Mouse (Mus musculus): ENCODE results near the gene Ppp1r37. TPM values are rescaled to one million over a fixed set of nuclear protein-coding genes. Genes with fewer than 3 reads are reported as not detected.

Ppp1r37 gene
- polyA plus RNA-seq, 1 experiment from 2014 or later = 18.3 TPM

DNA sequence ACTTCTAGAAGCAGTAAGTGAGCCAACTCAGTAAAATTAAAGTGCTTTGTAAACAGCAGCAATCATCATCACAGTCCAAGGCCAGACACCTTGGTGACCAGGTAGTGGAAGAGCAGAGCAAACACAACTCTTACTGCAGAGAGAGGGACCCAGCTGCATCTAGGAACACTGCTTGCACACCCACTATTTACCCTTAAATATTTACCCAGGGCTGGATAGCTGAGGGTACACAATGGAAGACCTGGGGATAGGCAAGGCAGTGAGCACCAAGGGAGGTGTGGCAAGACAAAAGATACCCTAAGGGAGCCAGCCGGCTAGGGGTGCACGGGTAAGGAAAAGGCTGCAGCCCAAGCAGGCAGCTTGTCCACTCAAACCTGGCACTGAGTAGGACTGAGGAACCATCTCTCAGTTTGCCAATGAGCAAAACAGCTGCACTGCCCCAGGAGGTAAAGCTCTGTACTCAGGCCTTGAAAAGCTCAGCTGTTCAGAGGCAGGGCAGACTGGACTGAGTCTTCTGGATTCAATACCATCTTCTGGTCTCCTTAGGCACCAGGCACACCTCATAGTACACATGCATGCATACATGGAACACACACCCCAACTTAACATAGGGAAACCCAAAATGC is 15.4 kb downstream of the Ppp1r37 start:
- Histone ChIP-seq H3K4me2 (ENCODE audit: low read depth, low read length) (no peak overlapping the region), H3K27ac (ENCODE audit: low read length) (peak overlapping the region; percentile 35), H3K27me3 (ENCODE audit: control insufficient read depth, insufficient read depth, low read depth, low read length) (no peaks in the 10 kb centered on the region), H3K4me3 (ENCODE audit: low read length) (no peak overlapping the region), H3K36me3 (ENCODE audit: control insufficient read depth, insufficient read depth, low read length) (no peaks in the 10 kb centered on the region), H3K4me1 (replicated peaks; ENCODE audit: control insufficient read depth, insufficient read depth, low read length) (peaks cover 29% of the 10 kb centered on the region), H3K9ac (ENCODE audit: low read length) (no peak overlapping the region), H3K9me3 (ENCODE audit: control insufficient read depth, low read length) (no peaks in the 10 kb centered on the region)
- ATAC-seq (ENCODE audit: low read depth) = peak; percentile 55; the same call in 1 of the 2 replicates
- WGBS = 47% methylated on average over 2 of the region's 2 CpGs

DNA sequence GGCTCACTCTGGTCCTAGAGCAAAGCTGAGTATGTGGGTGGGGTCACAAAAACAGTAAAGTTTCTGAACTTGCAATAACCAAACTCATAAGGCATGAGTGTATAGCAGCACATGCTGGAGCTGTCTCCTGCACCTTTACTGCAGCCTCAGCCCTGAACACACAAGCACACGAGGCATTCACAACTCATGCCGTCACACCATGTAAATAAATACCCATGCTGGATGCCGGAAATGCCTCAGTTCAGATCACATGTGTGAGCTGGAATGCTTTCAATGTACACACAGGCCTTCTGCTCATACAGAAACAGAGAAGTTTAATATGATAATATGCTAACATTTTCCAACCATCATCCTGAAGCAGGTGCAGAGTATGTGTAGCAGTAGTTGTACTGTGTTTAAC is 16.9 kb downstream of the Ppp1r37 start:
- no peak overlapping the region for H3K4me2 ChIP-seq (ENCODE audit: low read depth, low read length)
- no peak overlapping the region; the same call in 1 of the 2 replicates for H3K27ac ChIP-seq (ENCODE audit: low read length)
- no peaks in the 10 kb centered on the region for H3K27me3 ChIP-seq (ENCODE audit: control insufficient read depth, insufficient read depth, low read depth, low read length)
- H3K4me3 ChIP-seq (ENCODE audit: low read length) = no peak overlapping the region
- H3K4me1 ChIP-seq (replicated peaks; ENCODE audit: control insufficient read depth, insufficient read depth, low read length) = peaks cover 40% of the 10 kb centered on the region
- H3K36me3 ChIP-seq (ENCODE audit: control insufficient read depth, insufficient read depth, low read length) = no peaks in the 10 kb centered on the region
- H3K9ac ChIP-seq (ENCODE audit: low read length) = no peak overlapping the region
- WGBS = 12% methylated on average over 3 of the region's 3 CpGs
- ATAC-seq (ENCODE audit: low read depth) = 0 out of 2 replicates have a peak, but pooled peaks have one; percentile 10
- H3K9me3 ChIP-seq (ENCODE audit: control insufficient read depth, low read length) = no peaks in the 10 kb centered on the region

DNA sequence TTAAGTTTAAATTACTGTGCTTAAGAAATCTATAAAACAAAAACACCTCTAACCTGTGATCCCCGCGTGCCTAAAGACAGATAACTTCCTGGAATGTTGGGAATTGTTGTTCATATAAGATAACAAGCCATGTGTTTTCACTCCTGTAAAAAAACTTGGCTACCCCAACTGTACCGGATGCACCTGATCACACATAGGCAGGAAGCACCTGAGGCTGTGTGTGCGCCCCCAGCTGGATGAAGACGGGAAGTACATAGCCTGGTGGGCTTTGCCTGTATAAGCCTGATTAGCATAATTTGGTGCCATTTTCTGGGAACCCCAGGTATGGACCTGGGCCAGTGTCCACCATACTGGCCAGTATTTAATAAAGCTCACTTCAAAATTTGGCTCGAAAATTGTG is 19.3 kb downstream of the Ppp1r37 start:
- H3K4me3 ChIP-seq (ENCODE audit: low read length) = no peak overlapping the region
- 43% methylated on average over 6 of the region's 6 CpGs for WGBS
- H3K27ac ChIP-seq (ENCODE audit: low read length) = no peak overlapping the region
- H3K36me3 ChIP-seq (ENCODE audit: control insufficient read depth, insufficient read depth, low read length) = no peaks in the 10 kb centered on the region
- no peaks in the 10 kb centered on the region for H3K9me3 ChIP-seq (ENCODE audit: control insufficient read depth, low read length)
- peaks cover 44% of the 10 kb centered on the region for H3K4me1 ChIP-seq (replicated peaks; ENCODE audit: control insufficient read depth, insufficient read depth, low read length)
- no peaks in the 10 kb centered on the region for H3K27me3 ChIP-seq (ENCODE audit: control insufficient read depth, insufficient read depth, low read depth, low read length)
- H3K9ac ChIP-seq (ENCODE audit: low read length) = no peak overlapping the region
- no peak overlapping the region for H3K4me2 ChIP-seq (ENCODE audit: low read depth, low read length)
- no peak for ATAC-seq (ENCODE audit: low read depth)

- peak; percentile 26; the same call in 1 of the 2 replicates for ATAC-seq (ENCODE audit: low read depth)
- Histone ChIP-seq H3K9ac (ENCODE audit: low read length) (no peak overlapping the region), H3K36me3 (ENCODE audit: control insufficient read depth, insufficient read depth, low read length) (no peaks in the 10 kb centered on the region), H3K27me3 (ENCODE audit: control insufficient read depth, insufficient read depth, low read depth, low read length) (no peaks in the 10 kb centered on the region), H3K4me3 (ENCODE audit: low read length) (no peak overlapping the region), H3K27ac (ENCODE audit: low read length) (no peak overlapping the region), H3K9me3 (ENCODE audit: control insufficient read depth, low read length) (no peaks in the 10 kb centered on the region), H3K4me1 (replicated peaks; ENCODE audit: control insufficient read depth, insufficient read depth, low read length) (peaks cover 33% of the 10 kb centered on the region), H3K4me2 (ENCODE audit: low read depth, low read length) (no peak overlapping the region)
- 63% methylated on average over 8 of the region's 8 CpGs for WGBS
Measured at GRCm38 (mm10) chr7:19542155-19542691, 20.7 kb downstream of the Ppp1r37 start.

- Histone ChIP-seq H3K4me3 (ENCODE audit: low read length) (no peak overlapping the region), H3K27me3 (ENCODE audit: control insufficient read depth, insufficient read depth, low read depth, low read length) (no peaks in the 10 kb centered on the region), H3K27ac (ENCODE audit: low read length) (no peak overlapping the region), H3K9ac (ENCODE audit: low read length) (no peak overlapping the region), H3K4me2 (ENCODE audit: low read depth, low read length) (no peak overlapping the region), H3K4me1 (replicated peaks; ENCODE audit: control insufficient read depth, insufficient read depth, low read length) (peaks cover 29% of the 10 kb centered on the region), H3K36me3 (ENCODE audit: control insufficient read depth, insufficient read depth, low read length) (no peaks in the 10 kb centered on the region), H3K9me3 (ENCODE audit: control insufficient read depth, low read length) (no peaks in the 10 kb centered on the region)
- no peak for ATAC-seq (ENCODE audit: low read depth)
- WGBS = 73% methylated on average over 7 of the region's 7 CpGs
Measured at GRCm38 (mm10) chr7:19541681-19542154, 21.2 kb downstream of the Ppp1r37 start.

GRCm38 (mm10) chr7:19540771-19541566 is 21.9 kb downstream of the Ppp1r37 start:
- no peaks in the 10 kb centered on the region for H3K36me3 ChIP-seq (ENCODE audit: control insufficient read depth, insufficient read depth, low read length)
- H3K4me3 ChIP-seq (ENCODE audit: low read length) = no peak overlapping the region
- no peak overlapping the region for H3K4me2 ChIP-seq (ENCODE audit: low read depth, low read length)
- 0 out of 2 replicates have a peak overlapping the region, but pooled peaks have one; percentile 12 for H3K27ac ChIP-seq (ENCODE audit: low read length)
- no peaks in the 10 kb centered on the region for H3K27me3 ChIP-seq (ENCODE audit: control insufficient read depth, insufficient read depth, low read depth, low read length)
- H3K4me1 ChIP-seq (replicated peaks; ENCODE audit: control insufficient read depth, insufficient read depth, low read length) = peaks cover 22% of the 10 kb centered on the region
- ATAC-seq (ENCODE audit: low read depth) = peak; percentile 18; the same call in 1 of the 2 replicates
- H3K9me3 ChIP-seq (ENCODE audit: control insufficient read depth, low read length) = no peaks in the 10 kb centered on the region
- 60% methylated on average over 2 of the region's 2 CpGs for WGBS
- H3K9ac ChIP-seq (ENCODE audit: low read length) = no peak overlapping the region

GRCm38 (mm10) chr7:19534676-19535075 is 28.2 kb downstream of the Ppp1r37 start:
- ATAC-seq (ENCODE audit: low read depth) = no peak
- Histone ChIP-seq H3K4me2 (ENCODE audit: low read depth, low read length) (no peak overlapping the region), H3K4me1 (replicated peaks; ENCODE audit: control insufficient read depth, insufficient read depth, low read length) (no peaks in the 10 kb centered on the region), H3K9ac (ENCODE audit: low read length) (no peak overlapping the region), H3K27ac (ENCODE audit: low read length) (no peak overlapping the region), H3K4me3 (ENCODE audit: low read length) (no peak overlapping the region), H3K27me3 (ENCODE audit: control insufficient read depth, insufficient read depth, low read depth, low read length) (no peaks in the 10 kb centered on the region), H3K9me3 (ENCODE audit: control insufficient read depth, low read length) (no peaks in the 10 kb centered on the region), H3K36me3 (ENCODE audit: control insufficient read depth, insufficient read depth, low read length) (peaks cover 33% of the 10 kb centered on the region)
- WGBS = 96% methylated on average over 10 of the region's 10 CpGs

DNA sequence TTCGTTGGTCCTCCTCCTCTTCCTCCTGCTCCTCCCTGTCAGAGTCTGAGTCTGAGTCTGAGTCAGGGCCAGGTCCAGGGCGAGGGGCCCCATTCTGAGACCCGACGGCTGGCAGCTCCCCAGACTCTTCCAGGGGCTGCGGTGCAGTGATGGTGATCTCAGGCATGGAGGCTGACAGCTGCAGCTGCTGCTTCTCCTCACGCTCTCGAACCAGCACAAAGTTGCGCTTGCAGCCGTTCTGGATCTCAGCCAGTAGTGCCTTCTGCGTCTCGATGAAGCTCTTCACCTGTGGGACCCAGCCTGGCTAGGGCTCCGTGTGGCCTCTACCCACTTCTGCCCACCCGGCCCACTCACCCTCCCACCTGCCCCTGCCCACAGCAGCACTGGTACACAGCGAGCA is 30.6 kb downstream of the Ppp1r37 start:
- WGBS = 70% methylated on average over 14 of the region's 14 CpGs
- no peak for ATAC-seq (ENCODE audit: low read depth)
- peaks cover 33% of the 10 kb centered on the region for H3K36me3 ChIP-seq (ENCODE audit: control insufficient read depth, insufficient read depth, low read length)

GRCm38 (mm10) chr7:19531077-19531476 is 31.8 kb downstream of the Ppp1r37 start:
- H3K4me3 ChIP-seq (ENCODE audit: low read length) = no peak overlapping the region
- no peak overlapping the region for H3K9ac ChIP-seq (ENCODE audit: low read length)
- no peak overlapping the region for H3K4me2 ChIP-seq (ENCODE audit: low read depth, low read length)
- H3K4me1 ChIP-seq (replicated peaks; ENCODE audit: control insufficient read depth, insufficient read depth, low read length) = no peaks in the 10 kb centered on the region
- H3K9me3 ChIP-seq (ENCODE audit: control insufficient read depth, low read length) = no peaks in the 10 kb centered on the region
- no peak for ATAC-seq (ENCODE audit: low read depth)
- H3K36me3 ChIP-seq (ENCODE audit: control insufficient read depth, insufficient read depth, low read length) = peaks cover 33% of the 10 kb centered on the region
- H3K27ac ChIP-seq (ENCODE audit: low read length) = no peak overlapping the region
- H3K27me3 ChIP-seq (ENCODE audit: control insufficient read depth, insufficient read depth, low read depth, low read length) = no peaks in the 10 kb centered on the region
- WGBS = 67% methylated on average over 10 of the region's 10 CpGs

More for the DNA sequence above, 30.6 kb downstream of the Ppp1r37 start:
- Histone ChIP-seq H3K4me1 (replicated peaks; ENCODE audit: control insufficient read depth, insufficient read depth, low read length) (no peaks in the 10 kb centered on the region), H3K9me3 (ENCODE audit: control insufficient read depth, low read length) (no peaks in the 10 kb centered on the region), H3K9ac (ENCODE audit: low read length) (no peak overlapping the region), H3K27me3 (ENCODE audit: control insufficient read depth, insufficient read depth, low read depth, low read length) (no peaks in the 10 kb centered on the region), H3K4me2 (ENCODE audit: low read depth, low read length) (no peak overlapping the region), H3K4me3 (ENCODE audit: low read length) (no peak overlapping the region), H3K27ac (ENCODE audit: low read length) (no peak overlapping the region)

Data from lung, embryonic 16.5 days (tissue).